Mouse (Mus musculus): ENCODE measurements around the gene Spem2.

DNA sequence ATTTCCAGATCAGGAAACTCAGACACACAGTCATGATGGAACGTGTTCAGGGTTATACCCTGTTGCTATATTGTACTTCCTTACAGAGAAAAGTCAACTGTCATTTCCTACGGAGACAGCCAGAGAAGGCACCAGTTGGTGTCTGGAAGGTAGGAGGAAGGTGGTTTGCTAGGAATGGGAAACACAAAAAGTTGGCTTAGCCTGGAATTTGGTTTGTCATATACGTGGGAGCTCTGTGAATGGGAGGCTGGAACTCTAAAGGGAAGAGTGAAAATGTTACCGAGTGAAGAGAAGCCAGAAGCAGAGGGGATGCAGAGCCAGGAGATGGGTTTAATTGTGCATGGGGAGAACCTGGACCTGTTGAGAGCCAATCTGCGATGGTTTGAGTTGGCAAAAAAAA lies 26.8 kb downstream of the Spem2 start:
- TF ChIP-seq CTCF (IDR thresholded peaks at IDR 0.05; ENCODE audit: low read depth) (no peak), EP300 (IDR thresholded peaks at IDR 0.05; ENCODE audit: low read depth) (no peak)
